In the genomic region with DNA sequence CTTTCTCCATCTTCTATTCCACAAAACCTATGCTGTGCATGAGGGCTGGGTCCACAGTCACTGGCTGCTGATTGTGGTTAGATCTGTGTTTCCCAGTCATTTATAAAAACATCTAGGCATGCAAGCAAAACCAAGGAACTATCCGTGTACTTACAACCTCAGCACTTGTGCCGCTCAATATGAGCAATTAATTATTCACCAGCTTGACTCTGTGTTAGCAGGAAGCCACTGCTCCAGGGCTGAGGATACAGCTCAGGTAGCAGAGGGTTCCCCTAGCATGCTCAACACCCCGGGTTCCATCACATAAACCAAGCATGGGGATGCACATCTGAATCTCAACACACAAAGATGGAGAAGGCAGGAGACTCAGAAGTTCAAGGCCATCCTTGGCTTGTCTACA, we compare ENCODE assay signal across 12 mouse cellular contexts.
"Had no signal": no experiment of that assay in that cellular context is flagged by ENCODE, and none has a peak within 500 bp of the region (broad histone marks: within the 10 kb centered on the region; RNA-seq: fewer than 3 reads in every experiment).

No protein-coding gene starts in this region.

- H3K9me3 ChIP-seq: limb, embryonic 15.5 days; midbrain, embryonic 13.5 days had no signal

- H3K4me3 ChIP-seq: limb, embryonic 15.5 days; midbrain, embryonic 13.5 days had no signal

- H3K4me2 ChIP-seq: limb, embryonic 15.5 days; midbrain, embryonic 13.5 days had no signal

- H3K36me3 ChIP-seq: limb, embryonic 15.5 days; midbrain, embryonic 13.5 days had no signal

- ATAC-seq: midbrain, embryonic 13.5 days had no signal

- H3K27ac ChIP-seq: kidney, postnatal 0 days; limb, embryonic 15.5 days; liver, embryonic 14.5 days; midbrain, embryonic 13.5 days; stomach, postnatal 0 days had no signal

- H3K27me3 ChIP-seq: limb, embryonic 15.5 days had no signal

- DNase-seq: layer of hippocampus, adult 9-11 months; layer of hippocampus, postnatal 36 days; lung, adult 18-20 months; lung, postnatal 36 days; right cerebral cortex, adult 18-20 months; right cerebral cortex, postnatal 25 days; thymus, postnatal 4 days had no signal

- H3K4me1 ChIP-seq: limb, embryonic 15.5 days had no signal

- H3K9ac ChIP-seq: limb, embryonic 15.5 days; liver, embryonic 14.5 days; midbrain, embryonic 13.5 days had no signal
